Mouse (Mus musculus) left cerebral cortex, adult 8-10 months (tissue): ENCODE data around the gene Gabbr2. TPM values are rescaled to one million over a fixed set of nuclear protein-coding genes. Genes with fewer than 3 reads are reported as not detected.

Source experiments
- DNase-seq, 2 experiments: peaks; one replicate each; pipeline ENCODE4 v3.0.0; 2022; ENCODE audit warnings: low spot score in 2 of 2
- total RNA-seq, 4 experiments: library from RNA; stranded (reverse); gene quantifications; 2 replicates each; pipeline ENCODE4 v1.2.4; 2022

The Gabbr2 gene
- total RNA-seq, 4 experiments from 2014 or later = 198 to 214 (median 210) TPM

DNA sequence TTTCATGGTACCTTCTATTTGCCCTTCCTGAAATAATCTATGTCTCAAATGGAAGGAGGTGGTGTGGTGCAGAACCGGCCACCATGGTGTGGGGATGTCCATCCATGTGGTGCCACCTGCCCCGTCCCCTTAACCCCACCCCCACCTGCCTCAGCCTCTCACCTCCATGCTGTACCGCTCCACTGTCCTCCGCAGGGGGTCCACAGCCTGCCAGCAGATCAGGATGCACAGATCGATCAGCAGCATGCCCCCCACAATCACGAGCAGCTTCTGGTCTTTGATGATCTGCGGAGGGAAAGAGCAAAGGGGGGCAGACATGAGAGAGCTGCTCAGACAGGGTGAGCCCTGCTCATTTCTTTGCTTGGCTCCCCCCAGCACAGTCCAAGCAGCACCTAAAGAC, 273.0 kb downstream of the Gabbr2 start:
- DNase-seq = no peak

DNA sequence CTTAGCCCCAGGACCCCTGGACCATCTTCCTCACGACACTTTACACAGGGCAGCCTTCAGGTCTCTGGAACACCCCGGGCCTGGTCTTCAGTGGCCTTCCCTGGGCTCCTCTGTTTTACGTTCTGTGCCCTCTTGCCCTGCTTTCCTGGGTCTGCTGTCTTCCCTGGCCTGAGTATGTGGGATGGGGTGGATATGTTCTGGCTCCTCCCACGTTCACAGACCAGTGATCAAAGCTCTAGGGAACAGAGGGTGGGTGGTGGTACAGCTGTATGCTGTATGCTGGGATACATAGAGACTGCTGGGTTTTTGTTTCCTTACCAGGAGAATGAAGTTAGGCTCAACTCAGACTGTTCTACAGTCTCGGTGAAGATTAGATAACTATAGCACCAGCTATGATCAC, 274.5 kb downstream of the Gabbr2 start:
- DNase-seq = no peak

DNA sequence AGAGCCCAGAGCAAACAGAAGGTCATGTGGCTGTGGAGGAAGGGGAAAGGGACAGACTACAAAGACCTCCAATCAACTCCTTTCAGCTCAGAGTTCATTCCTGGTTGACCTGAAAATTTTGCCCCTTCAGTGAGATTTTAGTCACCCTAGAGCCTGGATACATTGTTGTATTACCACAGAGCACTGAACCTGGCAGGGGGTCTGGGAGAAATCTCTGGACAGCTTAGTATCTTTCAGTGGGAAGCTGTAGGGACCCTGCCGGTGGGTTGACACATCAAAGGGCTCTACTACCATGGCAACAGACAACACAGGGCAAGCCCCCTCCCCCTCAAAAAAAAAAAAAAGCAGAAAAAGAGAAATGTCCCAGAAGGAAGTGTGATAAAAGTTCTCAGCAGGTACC, 275.3 kb downstream of the Gabbr2 start:
- no peak for DNase-seq

DNA sequence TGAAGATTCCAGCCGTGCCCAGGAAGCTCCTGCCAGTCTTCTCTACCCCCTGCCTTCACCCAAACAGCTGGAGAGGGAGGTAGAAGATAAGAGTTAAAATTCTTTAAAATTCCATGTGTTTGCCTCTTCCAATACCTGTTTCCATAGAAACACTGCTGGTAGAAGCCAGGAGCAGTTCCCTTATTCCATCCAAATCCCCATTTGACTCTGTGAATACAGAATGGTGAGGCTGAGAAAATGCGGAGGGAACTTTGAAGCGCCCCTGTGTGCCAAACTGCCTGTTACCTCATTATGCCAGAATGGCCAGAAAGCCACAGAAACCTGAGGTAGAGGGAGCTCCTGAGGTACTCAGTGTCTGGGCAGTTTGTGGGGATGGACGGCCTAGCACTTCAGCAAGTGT, 281.1 kb downstream of the Gabbr2 start:
- no peak for DNase-seq

DNA sequence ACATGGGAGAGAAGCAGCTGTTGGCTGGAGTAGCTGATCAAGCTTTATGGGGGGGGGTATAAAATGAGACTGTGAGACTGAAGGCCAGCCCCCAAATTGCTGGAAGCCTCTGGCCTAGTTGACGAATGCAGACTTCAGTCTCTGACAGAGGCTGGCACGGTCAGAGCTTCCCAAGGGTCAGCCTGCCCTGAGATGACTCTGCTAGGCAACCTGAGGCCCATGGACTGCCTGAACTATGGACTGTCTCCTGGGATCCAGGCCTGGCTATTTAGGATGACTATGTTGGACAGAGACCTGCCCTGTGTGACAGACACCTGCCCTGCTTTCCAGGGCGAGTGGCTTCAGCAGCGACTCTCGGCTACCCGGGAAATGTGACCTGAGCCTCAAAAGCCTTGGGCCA, 281.7 kb downstream of the Gabbr2 start:
- no peak for DNase-seq

DNA sequence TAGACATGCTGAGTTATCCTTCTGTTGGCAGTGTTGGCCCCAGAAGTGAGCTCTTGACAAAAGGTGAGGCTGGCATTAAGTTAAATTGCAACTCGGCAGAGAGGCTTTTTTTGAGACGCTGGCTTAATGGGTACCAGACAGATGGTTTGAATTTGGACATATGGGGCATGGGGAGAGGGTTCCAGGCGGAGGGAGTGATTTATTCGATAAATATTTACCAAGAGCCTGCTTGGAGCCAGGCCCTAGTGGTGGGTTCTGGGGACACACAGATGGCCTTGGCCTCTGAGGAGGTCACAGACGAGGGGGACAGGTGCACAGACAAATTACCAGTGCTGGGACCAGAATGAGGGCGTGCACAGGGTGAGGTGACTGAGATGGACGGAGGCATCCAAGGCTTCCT, 282.2 kb downstream of the Gabbr2 start:
- no peak for DNase-seq

DNA sequence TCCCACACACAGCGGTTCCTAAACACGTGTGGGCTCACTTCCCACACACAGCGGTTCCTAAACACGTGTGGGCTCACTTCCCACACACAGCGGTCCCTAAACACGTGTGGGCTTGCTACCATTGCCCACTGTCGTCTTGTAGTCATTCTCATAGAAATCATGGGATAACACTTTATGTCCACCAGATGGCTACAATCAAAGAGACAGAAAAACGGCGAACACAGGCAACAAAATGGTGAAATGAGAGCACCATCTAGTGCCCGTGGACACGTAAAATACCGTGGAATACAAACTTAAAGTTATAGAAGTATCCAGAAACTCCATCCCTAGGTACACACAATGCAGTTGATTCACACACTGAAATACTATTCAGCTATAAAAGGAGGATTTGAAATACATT, 285.9 kb downstream of the Gabbr2 start:
- no peak for DNase-seq

DNA sequence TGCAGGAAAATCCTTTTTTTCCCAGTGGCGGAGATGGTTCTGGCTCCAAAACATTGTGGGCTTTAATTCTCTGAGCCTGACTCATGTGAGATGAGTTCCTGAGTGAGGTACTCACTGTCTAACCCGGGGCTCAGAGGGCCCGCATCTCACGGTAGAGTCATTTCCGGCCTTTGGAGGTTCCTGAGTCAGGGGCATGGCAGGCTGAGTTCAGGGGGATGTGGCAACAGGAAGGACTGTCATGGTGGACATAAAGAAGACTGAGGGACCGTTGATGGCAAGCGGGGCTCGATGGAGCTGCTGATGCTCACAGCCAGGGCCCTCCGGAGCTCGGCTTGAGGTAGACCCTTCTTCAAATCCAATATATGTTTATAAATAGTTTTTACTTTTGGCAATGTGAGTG, 288.5 kb downstream of the Gabbr2 start:
- DNase-seq = no peak

DNA sequence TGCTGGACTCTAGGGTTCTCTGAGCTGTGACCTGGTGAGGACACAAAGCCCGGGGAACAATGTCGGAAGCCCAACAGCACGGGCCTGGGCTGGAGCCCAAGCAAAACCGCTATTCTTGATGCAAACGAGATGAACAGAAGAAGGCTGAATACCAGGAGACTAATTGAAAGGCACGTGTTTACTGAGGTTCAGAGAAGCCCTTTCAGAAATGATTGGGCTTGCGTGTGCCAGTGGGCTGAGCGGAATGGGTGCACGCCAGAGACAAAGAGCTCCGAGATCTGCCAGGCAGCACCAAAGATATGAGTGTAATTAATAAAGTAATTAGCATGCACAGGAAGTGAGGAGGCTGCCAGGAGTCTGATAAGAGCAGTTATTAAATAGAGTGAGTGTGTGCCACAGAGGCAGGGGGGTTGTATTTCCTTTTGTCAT, 291.4 kb downstream of the Gabbr2 start:
- DNase-seq = no peak

DNA sequence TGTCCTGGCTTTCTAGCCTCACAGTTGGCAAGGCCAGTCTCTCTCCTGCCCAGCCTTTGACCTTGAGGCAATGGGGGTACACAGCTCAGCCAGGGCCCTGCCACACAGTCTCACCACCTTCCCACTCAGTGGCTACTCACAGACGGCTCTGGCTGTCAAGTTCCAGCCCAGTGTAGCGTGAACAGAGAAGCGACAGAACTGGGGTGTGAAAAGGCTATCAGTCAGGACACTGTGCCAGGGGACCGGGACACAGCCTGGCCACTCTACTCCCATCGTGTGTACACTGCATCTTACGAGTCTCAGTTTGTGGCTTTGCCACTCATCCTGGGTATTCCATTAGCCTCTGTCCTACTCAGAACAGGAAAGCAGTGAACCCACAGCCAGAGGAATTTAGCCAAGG, 295.2 kb downstream of the Gabbr2 start:
- DNase-seq = no peak

DNA sequence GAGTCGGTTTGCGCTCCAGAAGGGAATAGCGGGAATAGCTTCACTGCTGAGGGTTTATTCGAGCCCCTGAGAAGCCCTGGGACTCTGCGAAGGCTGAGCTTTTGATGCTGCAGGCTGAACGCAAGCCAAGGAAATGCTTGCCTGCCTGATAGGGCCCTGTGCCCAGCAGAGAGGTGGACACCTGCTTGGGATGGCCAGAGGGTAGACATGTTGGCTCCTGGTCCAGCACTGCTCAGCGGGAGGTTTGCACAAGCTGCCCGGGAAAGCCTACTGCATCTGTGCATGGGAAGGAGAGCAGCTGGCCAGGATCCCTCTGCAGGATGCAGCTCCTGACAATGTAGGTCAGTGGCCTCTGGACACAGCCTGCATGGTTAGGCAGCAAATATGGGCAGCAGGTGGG, 301.1 kb downstream of the Gabbr2 start:
- no peak for DNase-seq

DNA sequence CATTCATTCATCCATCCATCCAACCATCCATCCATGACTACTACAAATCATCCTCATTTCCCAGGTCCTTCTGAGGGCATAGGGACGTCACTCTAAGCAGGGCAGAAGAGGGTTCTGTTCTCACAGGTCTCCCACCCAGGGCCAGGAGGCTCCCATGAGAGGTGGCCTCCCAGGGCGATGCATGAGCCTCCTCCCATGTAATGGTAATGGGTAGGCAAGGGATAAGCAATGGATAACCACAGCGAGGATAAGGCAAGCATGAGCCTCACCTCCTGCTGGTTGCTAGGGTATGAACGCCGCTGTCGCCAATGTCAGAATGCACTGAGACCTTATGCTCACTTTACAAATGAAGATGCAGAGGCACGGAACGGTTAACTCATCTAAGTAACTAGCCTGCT, 301.7 kb downstream of the Gabbr2 start:
- DNase-seq = no peak

DNA sequence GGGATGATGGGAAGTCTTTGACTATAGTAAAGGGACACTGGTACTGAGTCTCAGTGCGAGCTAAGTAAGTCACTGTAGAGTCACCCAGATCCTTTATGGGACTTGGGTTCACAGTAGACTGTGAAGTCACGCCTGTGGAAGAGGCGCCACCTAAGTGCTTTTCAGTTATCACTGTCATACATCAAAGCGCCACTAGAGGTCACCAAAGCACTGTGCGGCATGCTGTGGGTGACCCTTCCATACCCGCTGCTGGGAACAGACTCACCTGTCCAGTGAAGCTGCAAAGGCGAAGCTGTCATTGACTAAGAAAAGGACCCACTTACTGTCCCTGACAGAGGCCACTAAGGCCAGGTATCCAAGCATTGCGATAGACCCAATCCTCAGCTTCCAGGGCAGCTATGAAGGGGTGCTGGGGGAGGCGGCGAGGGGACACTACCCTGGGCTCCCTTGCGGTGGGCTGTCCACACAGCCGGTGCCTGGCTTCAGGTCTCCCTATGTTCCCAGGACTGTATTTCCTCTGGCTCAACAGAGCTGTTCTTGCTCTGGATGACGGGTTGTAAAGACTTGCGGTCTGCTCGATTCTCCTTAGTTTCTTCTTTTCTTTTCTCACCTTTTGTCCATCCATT, 302.2 kb downstream of the Gabbr2 start:
- DNase-seq = peak; percentile 48 to 75

DNA sequence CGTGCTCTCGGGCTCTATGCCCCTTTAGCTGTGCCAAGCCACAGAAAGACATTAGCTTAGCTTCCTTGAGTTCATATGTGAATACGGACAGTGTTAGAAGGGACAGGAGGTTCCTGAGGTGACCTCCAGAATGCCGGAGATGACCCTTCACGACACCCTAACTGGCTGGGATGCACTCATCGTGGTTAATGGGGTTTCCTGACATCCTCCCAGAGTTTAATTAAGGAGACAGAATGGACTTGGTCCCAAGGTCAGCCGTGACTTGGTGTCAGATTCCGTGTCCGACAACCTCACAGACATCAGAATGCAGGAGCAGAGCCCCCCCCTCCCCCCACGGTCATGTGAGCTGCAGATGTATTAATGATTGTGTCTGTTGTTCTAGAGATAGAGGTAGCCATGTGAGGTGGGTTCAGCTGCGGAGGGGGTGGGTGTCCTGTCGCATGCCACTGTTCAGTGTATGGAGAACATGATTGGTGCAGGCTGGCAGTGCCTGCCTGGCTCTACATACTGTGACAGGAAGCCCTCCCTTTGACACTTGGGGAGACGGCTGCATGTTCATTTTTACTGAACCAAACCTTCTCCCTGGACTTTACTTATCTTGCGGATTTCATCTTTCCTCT, 303.4 kb downstream of the Gabbr2 start:
- no peak for DNase-seq

DNA sequence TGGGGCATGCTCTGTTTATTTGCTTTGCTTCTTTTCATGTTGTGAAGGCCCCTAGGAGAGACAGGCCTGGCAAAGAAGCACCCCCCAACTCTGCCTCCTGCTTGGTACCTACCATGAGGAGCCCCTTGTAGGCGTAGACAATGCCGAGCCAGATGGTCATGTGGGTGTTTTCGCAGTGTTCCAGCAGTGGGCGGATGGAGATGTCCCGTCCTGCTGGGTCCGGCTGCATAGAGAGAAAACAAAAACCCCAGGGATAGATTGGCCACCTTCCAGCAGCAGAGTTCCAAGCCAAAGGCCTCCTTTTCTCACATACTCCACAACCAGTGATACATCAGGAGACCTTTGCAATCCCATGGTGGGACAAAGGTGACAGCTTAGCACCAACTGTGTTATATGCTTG, 307.5 kb downstream of the Gabbr2 start:
- peak; percentile 58 to 93 for DNase-seq

DNA sequence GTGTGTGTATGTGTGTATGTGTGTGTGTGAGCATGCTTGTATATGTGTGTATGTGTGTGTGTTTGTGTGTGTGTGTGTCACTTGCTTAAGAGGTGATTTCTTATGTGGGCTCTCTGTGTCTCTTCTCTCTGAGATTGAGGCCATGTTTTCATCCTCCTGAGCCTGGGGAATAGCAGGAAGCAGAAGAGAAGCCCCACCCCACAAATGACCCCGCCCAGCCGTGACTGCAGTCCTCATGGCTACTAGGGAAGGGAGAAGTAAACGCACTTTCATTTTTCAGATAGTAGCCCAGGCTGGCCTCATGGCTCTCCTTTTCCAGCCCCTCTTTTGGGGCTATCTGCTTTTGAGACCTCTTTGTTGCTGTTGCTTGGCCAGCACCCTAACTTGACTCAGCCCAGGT, 315.0 kb downstream of the Gabbr2 start:
- no peak for DNase-seq

DNA sequence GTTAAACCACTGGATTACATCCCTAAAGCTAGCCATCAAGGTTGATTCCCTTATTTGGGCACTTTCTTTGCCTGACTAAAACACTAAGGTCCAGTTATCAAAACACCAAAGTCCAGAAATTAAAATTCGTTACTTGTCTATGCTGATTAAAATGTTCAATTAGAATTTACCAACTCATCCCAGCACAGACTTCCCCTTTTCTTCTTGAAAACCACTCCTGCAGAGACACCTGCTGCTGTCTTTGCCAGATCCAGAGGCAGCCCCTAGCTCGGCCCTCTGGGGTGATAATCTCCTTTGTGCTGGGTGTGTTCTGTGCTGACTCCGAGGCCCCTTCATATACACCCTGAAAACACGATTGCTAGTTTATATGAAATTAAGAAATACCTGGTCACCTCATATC, 315.7 kb downstream of the Gabbr2 start:
- DNase-seq = no peak

DNA sequence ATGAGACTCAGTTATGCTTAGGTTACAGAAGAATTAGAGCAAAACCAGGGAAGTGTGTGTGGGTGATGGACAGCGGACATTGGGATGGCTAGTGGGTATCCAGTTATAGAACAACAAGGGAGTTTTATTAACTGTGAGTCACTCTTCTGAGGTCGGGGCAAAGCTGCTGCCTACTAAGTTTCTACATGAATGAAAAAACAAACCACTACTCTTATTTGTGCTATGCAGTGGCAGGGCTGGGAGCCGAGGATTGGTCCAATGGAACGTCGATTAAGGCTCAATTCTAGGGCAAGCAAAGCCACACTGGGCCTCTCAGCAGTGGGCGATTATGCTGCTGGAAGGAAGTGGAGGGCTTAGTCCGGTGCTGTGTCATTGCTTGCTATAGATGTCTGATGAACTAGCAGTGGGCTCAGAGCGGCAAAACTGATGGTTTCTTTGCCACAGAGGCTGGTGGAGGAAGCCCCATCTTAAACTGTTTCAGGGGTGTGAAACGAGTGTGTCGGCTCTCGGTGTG, 316.3 kb downstream of the Gabbr2 start:
- no peak for DNase-seq

DNA sequence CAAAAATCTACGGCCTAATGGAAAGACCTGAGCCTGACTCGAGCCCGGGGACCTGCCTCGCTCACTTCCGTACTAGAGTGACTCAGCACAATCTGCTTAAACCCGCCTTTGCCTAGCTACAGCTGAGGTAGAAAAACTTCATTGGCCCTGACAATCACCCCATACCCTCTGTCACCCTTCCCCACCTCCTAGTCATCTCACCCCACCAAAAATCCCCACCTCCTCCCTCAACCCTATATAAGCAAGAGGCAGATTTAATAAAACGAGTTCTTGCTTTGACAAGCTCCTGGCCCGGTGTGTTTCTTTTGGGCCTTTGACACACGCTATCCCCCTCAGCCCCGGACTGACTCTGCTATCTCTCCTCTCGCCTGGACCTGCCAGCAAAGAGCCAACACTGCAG, 323.1 kb downstream of the Gabbr2 start:
- no peak for DNase-seq

DNA sequence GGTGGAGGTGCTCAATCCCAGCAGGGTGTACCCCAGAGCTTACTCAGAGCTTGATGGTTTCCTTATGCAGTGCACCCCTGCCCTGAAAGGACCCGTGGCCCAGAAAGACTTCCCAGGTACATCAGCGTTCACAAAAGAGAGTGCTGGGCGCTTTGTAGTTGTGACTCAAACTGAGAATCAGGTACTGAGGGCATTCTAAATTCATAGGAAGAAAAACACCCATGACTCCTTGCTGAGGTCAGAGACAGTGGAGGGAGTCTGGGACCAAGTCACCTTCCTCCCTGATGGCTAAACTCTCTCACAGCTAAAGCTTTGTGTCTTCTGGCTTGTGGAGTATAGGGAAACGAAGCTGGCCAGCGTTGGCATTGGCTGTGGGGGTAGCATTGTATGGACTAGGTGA, 325.3 kb downstream of the Gabbr2 start:
- DNase-seq = no peak

DNA sequence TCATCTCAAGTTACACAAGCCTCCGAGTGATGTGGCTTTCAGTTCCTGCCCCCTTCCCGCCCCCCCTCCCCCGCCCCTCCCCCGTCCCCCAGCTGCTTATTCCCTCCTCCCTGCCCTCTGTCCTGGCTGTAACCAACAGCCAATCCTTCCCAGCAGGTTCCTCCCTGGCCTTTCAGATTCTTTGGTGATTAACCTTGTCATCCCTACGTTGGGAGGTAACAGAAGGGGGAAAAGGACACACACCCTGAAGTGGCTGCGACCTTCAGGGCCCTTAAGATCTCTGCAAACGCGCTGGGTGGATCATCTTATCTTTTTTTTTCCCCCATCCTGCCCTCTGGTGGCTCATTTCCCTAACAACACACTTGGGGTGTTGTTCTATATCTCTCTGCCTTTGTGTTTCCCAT, 326.3 kb downstream of the Gabbr2 start:
- no peak for DNase-seq

DNA sequence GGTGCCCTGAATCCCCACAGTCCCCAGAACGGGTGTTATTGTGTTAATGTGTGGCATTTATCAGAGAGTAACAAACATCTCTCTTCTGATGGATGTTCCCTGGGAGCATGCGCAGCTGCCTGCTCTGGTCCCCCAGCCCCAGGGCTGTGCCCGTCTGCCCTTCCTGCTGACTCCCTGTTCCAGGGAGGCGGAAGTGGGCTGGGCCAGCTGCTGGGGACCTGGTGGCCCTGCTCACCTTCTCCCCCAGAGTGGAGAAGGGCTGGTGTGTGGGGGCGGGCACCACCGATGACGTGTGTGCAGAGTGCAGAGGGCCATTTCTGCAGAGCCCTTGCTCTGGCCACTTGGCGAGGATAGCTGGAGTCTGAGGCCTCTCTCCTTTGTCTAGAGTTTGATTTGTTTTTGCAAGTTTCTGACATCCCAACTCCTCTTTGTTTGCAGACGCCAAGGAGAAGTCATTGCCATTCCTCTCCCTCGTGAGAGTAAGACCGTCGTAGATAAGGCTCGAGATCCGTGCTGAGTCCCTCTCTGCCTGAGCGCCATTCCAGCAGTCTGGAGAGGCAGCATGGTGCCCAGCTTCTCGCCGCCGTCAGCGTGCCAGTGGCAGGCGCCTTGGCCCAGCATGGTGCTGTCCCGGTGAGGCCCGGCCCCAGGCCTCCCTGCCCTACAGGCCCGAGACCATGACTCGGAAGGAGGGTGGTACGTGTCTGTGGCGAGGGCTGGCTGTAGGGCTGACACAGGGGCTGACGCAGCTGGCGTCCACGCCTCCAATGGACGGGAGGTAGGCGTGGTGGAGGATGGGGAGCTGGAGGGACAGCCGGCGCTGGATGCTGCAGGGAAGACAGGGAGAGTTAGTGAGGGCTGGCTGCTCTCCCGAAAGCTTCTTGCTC, 327.3 kb downstream of the Gabbr2 start:
- DNase-seq = peak in 1 of 2 experiments; percentile 35
